Mouse (Mus musculus) kidney, adult 2 months (tissue): ENCODE measurements at regions not wholly inside any gene's neighbourhood (a gene's known extent, or its start where the extent isn't known, plus 50 kb on each side); places are given as distances from the start of the nearest gene placed in this dataset.

Experiments
- CTCF ChIP-seq: fragments of 200-500 bp; conservative IDR thresholded peaks from 2 replicates; pipeline ENCODE4 v1.5.1; 2011; ENCODE audit warnings: low read depth, mild to moderate bottlenecking, control low read depth, low read length, moderate library complexity, mixed read lengths; ENCODE audit not compliant: insufficient read depth, insufficient read length
- POLR2A ChIP-seq: fragments of 200-500 bp; IDR thresholded peaks from one replicate; pipeline ENCODE4 v1.6.1; 2011; ENCODE audit warnings: low read depth, low read length, control low read depth

GRCm38 (mm10) chr11:63293485-63293884 is 164.7 kb downstream of the Pmp22 start:
- TF ChIP-seq CTCF = no peak
- TF ChIP-seq POLR2A = no peak
